Mouse (Mus musculus) spleen, adult 2 months (tissue): ENCODE measurements around the gene Hspa8.

Experiments
- CTCF ChIP-seq: fragments of 200-500 bp; IDR thresholded peaks from 2 replicates; pipeline ENCODE4 v1.5.1; 2011; ENCODE audit warnings: mild to moderate bottlenecking, inconsistent platforms; ENCODE audit not compliant: insufficient read depth, insufficient read length, insufficient replicate concordance; ENCODE audit errors: extremely low read depth
- POLR2A ChIP-seq: fragments of 200-500 bp; IDR thresholded peaks from 2 replicates; pipeline ENCODE4 v1.6.1; 2011; ENCODE audit warnings: low read depth, low read length, inconsistent platforms

DNA sequence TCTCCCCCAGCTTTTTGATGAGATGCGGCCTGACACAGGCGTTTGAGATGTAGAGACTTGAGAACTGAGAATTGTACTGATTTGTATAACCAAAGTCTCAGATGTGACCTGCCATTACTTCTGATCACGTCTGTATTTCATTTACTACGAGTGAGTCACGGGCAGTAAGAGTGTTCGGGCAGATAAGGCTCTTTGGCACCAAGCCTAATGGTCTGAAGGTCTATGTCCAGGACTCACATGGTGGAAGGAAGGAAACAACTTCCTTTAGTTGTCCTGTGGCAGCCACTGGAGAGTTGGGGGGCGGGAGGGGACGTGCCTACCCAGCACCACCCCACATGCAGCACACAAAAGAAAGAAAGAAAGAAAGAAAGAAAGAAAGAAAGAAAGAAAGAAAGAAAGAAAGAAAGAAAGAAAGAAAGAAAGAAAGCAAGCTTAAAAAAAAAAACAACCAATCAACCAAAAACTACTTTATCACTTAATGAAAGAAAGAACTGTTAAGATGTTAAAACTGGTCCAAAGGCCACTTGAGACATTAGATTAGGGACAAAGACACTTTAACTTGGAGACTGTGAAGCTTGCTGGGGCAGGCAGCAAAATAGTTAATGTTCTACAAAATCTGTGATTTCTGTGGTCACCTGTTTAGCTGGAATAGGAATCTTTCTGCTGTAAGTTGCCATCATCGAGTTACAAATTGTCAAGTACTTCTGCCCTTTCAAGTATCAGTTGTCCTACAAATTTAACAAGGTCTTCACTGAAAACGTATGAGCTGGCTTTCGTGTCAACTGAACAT, 24.1 kb upstream of the Hspa8 start:
- TF ChIP-seq POLR2A (no peak), CTCF (no peak)
